Mouse (Mus musculus) spleen, postnatal 0 days (tissue): ENCODE measurements around the gene Olfr354. TPM values are rescaled to one million over a fixed set of nuclear protein-coding genes. Genes with fewer than 3 reads are reported as not detected.

Source experiments
- polyA plus RNA-seq: library from polyadenylated mRNA; unstranded; fragments of >200 nt; fragmentation: Nextera tagmentation; extraction: Ambion mirVana; gene quantifications from 2 replicates; pipeline ENCODE4 v1.2.1, GENCODE M21; 2015

The Olfr354 gene
- not detected in 2 replicates for polyA plus RNA-seq

GRCm38 (mm10) chr2:36905380-36905779, at the start of gene Olfr354:
Gene Olfr354, plus strand, starts transcription at chr2:36905680.

DNA sequence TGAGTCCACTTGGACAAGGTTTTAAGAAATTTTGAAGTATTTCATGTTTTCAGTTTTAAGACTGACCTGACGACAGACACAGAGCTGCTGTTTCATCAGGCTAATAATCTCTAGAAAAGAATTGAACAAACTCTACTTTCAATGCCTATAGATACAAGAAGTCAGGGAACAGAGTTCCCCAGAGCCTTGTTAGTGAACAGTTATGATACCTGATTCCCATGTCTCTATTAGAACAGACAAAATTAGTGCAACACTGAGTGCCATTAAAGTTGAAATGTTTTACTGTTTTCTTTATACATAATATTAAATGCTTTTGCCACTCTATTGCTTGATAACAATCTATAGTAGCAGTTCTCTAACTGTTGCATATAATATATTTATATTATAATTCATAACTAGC, 42.9 kb upstream of the Olfr354 start, which contains the start of gene Olfr351:
Olfr351 (minus strand) TSS at position 101 of the 400 bp plus-strand sequence.

GRCm38 (mm10) chr2:36868160-36868559, 37.3 kb upstream of the Olfr354 start, which contains the start of gene Olfr352:
Gene Olfr352, plus strand, starts transcription at chr2:36868460.

GRCm38 (mm10) chr2:36892836-36893235, 12.6 kb upstream of the Olfr354 start, which contains the start of gene Olfr353:
Gene Olfr353, minus strand, starts transcription at chr2:36892936.

DNA sequence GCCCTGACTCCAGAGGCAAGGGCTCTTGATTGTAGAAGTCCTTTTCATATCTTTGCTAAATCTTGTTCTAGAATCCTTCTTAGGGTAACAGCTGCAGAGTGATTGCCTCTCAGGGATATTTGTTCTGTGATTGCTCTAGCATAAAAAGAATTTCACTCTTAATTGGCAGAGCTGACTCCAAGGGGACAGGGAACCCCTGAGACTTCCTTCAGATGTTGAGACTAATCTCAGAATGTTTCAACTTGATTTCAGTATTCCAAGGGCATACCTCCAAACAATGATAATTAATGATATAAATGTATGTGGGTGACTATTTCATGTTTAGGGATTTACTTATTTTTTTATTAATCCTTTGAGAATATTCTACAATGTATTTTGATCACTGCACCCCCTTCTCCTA, 23.3 kb downstream of the Olfr354 start, which contains the start of gene Olfr355:
Olfr355 (minus strand) TSS at position 101 of the 400 bp plus-strand sequence.

DNA sequence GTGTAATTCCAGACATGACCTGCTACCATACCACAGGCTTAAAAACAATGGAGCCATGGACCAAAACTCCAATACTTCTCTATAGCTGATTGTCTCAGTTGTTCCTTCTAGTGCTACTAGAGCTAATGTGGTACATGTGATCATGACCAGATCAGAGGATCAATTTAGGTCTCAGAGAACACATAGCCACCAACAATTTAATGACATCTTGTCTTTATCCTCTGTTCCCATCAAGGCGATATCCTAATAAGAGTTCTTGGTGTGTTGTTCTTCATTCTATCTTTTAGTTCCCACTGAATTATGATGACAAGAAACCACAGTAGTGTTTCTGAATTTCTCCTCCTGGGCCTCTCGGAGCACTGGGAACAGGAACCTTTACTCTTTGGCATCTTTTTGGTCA, 31.3 kb downstream of the Olfr354 start, which contains the start of gene Olfr356:
Olfr356 (plus strand) TSS at position 301 of the 400 bp plus-strand sequence.

Other genes starting within 250 kb of the Olfr354 start
- not detected in 2 replicates for gene Olfr346, start 219.9 kb upstream of the Olfr354 start, polyA plus RNA-seq
- not detected in 2 replicates for gene Olfr347, start 173.8 kb upstream of the Olfr354 start, polyA plus RNA-seq
- not detected in 2 replicates for gene Olfr348, start 121.4 kb upstream of the Olfr354 start, polyA plus RNA-seq
- not detected in 2 replicates for gene Olfr50, start 115.1 kb upstream of the Olfr354 start, polyA plus RNA-seq
- not detected in 2 replicates for gene Olfr3, start 88.6 kb upstream of the Olfr354 start, polyA plus RNA-seq
- not detected in 2 replicates for gene Olfr350, start 59.4 kb upstream of the Olfr354 start, polyA plus RNA-seq
- not detected in 2 replicates for gene Olfr351, start 43.0 kb upstream of the Olfr354 start, polyA plus RNA-seq
- gene Olfr352, start 37.2 kb upstream of the Olfr354 start, polyA plus RNA-seq = not detected in 2 replicates
- gene Olfr353, start 12.7 kb upstream of the Olfr354 start, polyA plus RNA-seq = not detected in 2 replicates
- not detected in 2 replicates for gene Olfr355, start 23.2 kb downstream of the Olfr354 start, polyA plus RNA-seq
- not detected in 2 replicates for gene Olfr356, start 31.4 kb downstream of the Olfr354 start, polyA plus RNA-seq
- not detected in 2 replicates for gene Olfr357, start 88.1 kb downstream of the Olfr354 start, polyA plus RNA-seq
- gene Olfr358, start 103.7 kb downstream of the Olfr354 start, polyA plus RNA-seq = not detected in 2 replicates
- gene Olfr360, start 160.1 kb downstream of the Olfr354 start, polyA plus RNA-seq = not detected in 2 replicates
- gene Olfr361, start 183.6 kb downstream of the Olfr354 start, polyA plus RNA-seq = not detected in 2 replicates
- not detected in 2 replicates for gene Olfr362, start 212.2 kb downstream of the Olfr354 start, polyA plus RNA-seq
- not detected in 2 replicates for gene Olfr364-ps1, start 233.6 kb downstream of the Olfr354 start, polyA plus RNA-seq